Mouse (Mus musculus) embryonic facial prominence, embryonic 10.5 days (tissue): ENCODE data around the gene Pcif1. TPM values are rescaled to one million over a fixed set of nuclear protein-coding genes. Genes with fewer than 3 reads are reported as not detected.
"Not testable (repeated sequence)": the region's sequence is repeated elsewhere in the genome, so short reads cannot be mapped to it uniquely, and the experiment has no call there.

Experiments used
- DNase-seq: peaks from one replicate; pipeline ENCODE4 v3.0.0-alpha.2; 2017; ENCODE audit warnings: low spot score
- H3K27ac ChIP-seq: fragments of 300-500 bp; sonication (generic); replicated peaks from 2 replicates; pipeline ENCODE4 v1.5.1; 2016; ENCODE audit warnings: mild to moderate bottlenecking
- H3K27me3 ChIP-seq: fragments of 300-500 bp; sonication (generic); replicated peaks from 2 replicates; pipeline ENCODE4 v1.6.1; 2016; ENCODE audit warnings: low read depth, mild to moderate bottlenecking; ENCODE audit not compliant: poor library complexity, severe bottlenecking
- H3K36me3 ChIP-seq: fragments of 300-500 bp; sonication (generic); replicated peaks from 2 replicates; pipeline ENCODE4 v1.6.1; 2016; ENCODE audit warnings: mild to moderate bottlenecking, moderate library complexity
- H3K4me1 ChIP-seq: fragments of 300-500 bp; sonication (generic); 2 replicates; pipeline ENCODE4 v1.6.1; 2016
- H3K4me3 ChIP-seq: fragments of 300-500 bp; sonication (generic); 2 replicates; pipeline ENCODE4 v1.5.1; 2016; ENCODE audit warnings: mild to moderate bottlenecking, moderate library complexity
- H3K9me3 ChIP-seq: fragments of 300-500 bp; sonication (generic); 2 replicates; pipeline ENCODE4 v1.6.1; 2016; ENCODE audit warnings: mild to moderate bottlenecking
- WGBS: fragments of 180-500 bp; shearing (Covaris S2); methylation state at CpG from one replicate; pipeline ENCODE4 v1.1.7; 2016; 5-methylcytosine and 5-hydroxymethylcytosine counted together
- polyA plus RNA-seq: library from polyadenylated mRNA; unstranded; fragments of >200 nt; fragmentation: Nextera tagmentation; extraction: Ambion mirVana; gene quantifications from 2 replicates; pipeline ENCODE4 v1.2.1, GENCODE M21; 2016

Gene Pcif1
- polyA plus RNA-seq, 1 experiment from 2014 or later, result 77.2 TPM

GRCm38 (mm10) chr2:164871602-164872303 lies 7.4 kb upstream of the Pcif1 start:
- H3K4me1 ChIP-seq, result peaks cover 16% of the 10 kb centered on the region
- H3K4me3 ChIP-seq, result no peak overlapping the region
- H3K27ac ChIP-seq, result no peak overlapping the region
- H3K9me3 ChIP-seq, result no peaks in the 10 kb centered on the region
- H3K27me3 ChIP-seq, result no peaks in the 10 kb centered on the region
- no peaks in the 10 kb centered on the region for H3K36me3 ChIP-seq
- no peak for DNase-seq
- 52% methylated on average over 6 of the region's 6 CpGs for WGBS

- Histone ChIP-seq H3K4me1 (peaks cover 26% of the 10 kb centered on the region), H3K9me3 (no peaks in the 10 kb centered on the region), H3K27me3 (no peaks in the 10 kb centered on the region), H3K36me3 (peaks cover 9% of the 10 kb centered on the region), H3K27ac (no peak overlapping the region), H3K4me3 (no peak overlapping the region)
- WGBS, result 74% methylated on average over 3 of the region's 3 CpGs
- DNase-seq, result no peak
Observed at GRCm38 (mm10) chr2:164873621-164874020, 5.5 kb upstream of the Pcif1 start.

GRCm38 (mm10) chr2:164874239-164874769 lies 4.8 kb upstream of the Pcif1 start:
- no peak overlapping the region; the same call in 1 of the 2 replicates for H3K4me3 ChIP-seq
- H3K9me3 ChIP-seq, result no peaks in the 10 kb centered on the region
- no peak for DNase-seq
- H3K4me1 ChIP-seq, result peaks cover 28% of the 10 kb centered on the region
- peak overlapping the region; percentile 60 for H3K27ac ChIP-seq
- 36% methylated on average over 1 of the region's 1 CpGs for WGBS
- H3K27me3 ChIP-seq, result no peaks in the 10 kb centered on the region
- peaks cover 9% of the 10 kb centered on the region for H3K36me3 ChIP-seq

- not testable (repeated sequence) for H3K27me3 ChIP-seq, DNase-seq, H3K27ac ChIP-seq, H3K36me3 ChIP-seq, H3K4me3 ChIP-seq, H3K9me3 ChIP-seq
- peaks cover 36% of the 10 kb centered on the region for H3K4me1 ChIP-seq
- WGBS, result 46% methylated on average over 2 of the region's 2 CpGs
Observed at GRCm38 (mm10) chr2:164875648-164876047, 3.5 kb upstream of the Pcif1 start.

- 72% methylated on average over 11 of the region's 11 CpGs for WGBS
- not testable (repeated sequence) for DNase-seq
- H3K4me3 ChIP-seq, result peak overlapping the region; percentile 90
Observed at GRCm38 (mm10) chr2:164877376-164878215, 1.5 kb upstream of the Pcif1 start.

GRCm38 (mm10) chr2:164878509-164879227 lies 436 bp upstream of the Pcif1 start:
- 2% methylated on average over 28 of the region's 28 CpGs for WGBS
- DNase-seq, result peak; percentile 62
- Histone ChIP-seq H3K36me3 (peaks cover 21% of the 10 kb centered on the region), H3K27ac (peak overlapping the region; percentile 100), H3K4me1 (peaks cover 43% of the 10 kb centered on the region), H3K27me3 (no peaks in the 10 kb centered on the region), H3K9me3 (no peaks in the 10 kb centered on the region), H3K4me3 (peak overlapping the region; percentile 90)

More at GRCm38 (mm10) chr2:164877376-164878215, 1.5 kb upstream of the Pcif1 start:
- not testable (repeated sequence) for H3K27ac ChIP-seq, H3K9me3 ChIP-seq, H3K27me3 ChIP-seq
- H3K36me3 ChIP-seq, result peaks cover 10% of the 10 kb centered on the region
- peaks cover 40% of the 10 kb centered on the region for H3K4me1 ChIP-seq

GRCm38 (mm10) chr2:164879568-164880277 lies 619 bp downstream of the Pcif1 start:
- peak; percentile 99 for DNase-seq
- WGBS, result 2% methylated on average over 71 of the region's 72 CpGs

GRCm38 (mm10) chr2:164882619-164883018 lies 3.5 kb downstream of the Pcif1 start:
- WGBS, result 69% methylated on average over 9 of the region's 9 CpGs
- Histone ChIP-seq H3K4me1 (peaks cover 24% of the 10 kb centered on the region), H3K27me3 (no peaks in the 10 kb centered on the region), H3K9me3 (no peaks in the 10 kb centered on the region), H3K27ac (no peak overlapping the region; the same call in 1 of the 2 replicates), H3K4me3 (no peak overlapping the region), H3K36me3 (peaks cover 54% of the 10 kb centered on the region)
- DNase-seq, result no peak

More at GRCm38 (mm10) chr2:164879568-164880277, 619 bp downstream of the Pcif1 start:
- H3K9me3 ChIP-seq, result no peaks in the 10 kb centered on the region
- peaks cover 32% of the 10 kb centered on the region for H3K36me3 ChIP-seq
- no peaks in the 10 kb centered on the region for H3K27me3 ChIP-seq
- H3K4me3 ChIP-seq, result peak overlapping the region; percentile 90
- H3K27ac ChIP-seq, result peak overlapping the region; percentile 100
- peaks cover 33% of the 10 kb centered on the region for H3K4me1 ChIP-seq

- Histone ChIP-seq H3K4me1 (peaks cover 6% of the 10 kb centered on the region), H3K36me3 (peaks cover 83% of the 10 kb centered on the region), H3K27me3 (no peaks in the 10 kb centered on the region), H3K27ac (no peak overlapping the region), H3K4me3 (no peak overlapping the region), H3K9me3 (no peaks in the 10 kb centered on the region)
- DNase-seq, result no peak
- WGBS, result 93% methylated on average over 7 of the region's 7 CpGs
Observed at GRCm38 (mm10) chr2:164885788-164886187, 6.7 kb downstream of the Pcif1 start.

GRCm38 (mm10) chr2:164886617-164887016 lies 7.5 kb downstream of the Pcif1 start:
- H3K36me3 ChIP-seq, result peaks cover 91% of the 10 kb centered on the region
- H3K27me3 ChIP-seq, result no peaks in the 10 kb centered on the region
- H3K9me3 ChIP-seq, result no peaks in the 10 kb centered on the region
- peaks cover 6% of the 10 kb centered on the region; the same call in 1 of the 2 replicates for H3K4me1 ChIP-seq
- DNase-seq, result no peak
- no peak overlapping the region for H3K4me3 ChIP-seq
- 94% methylated on average over 10 of the region's 10 CpGs for WGBS
- H3K27ac ChIP-seq, result no peak overlapping the region

GRCm38 (mm10) chr2:164888996-164889395 lies 9.9 kb downstream of the Pcif1 start:
- H3K4me1 ChIP-seq, result no peaks in the 10 kb centered on the region
- H3K27ac ChIP-seq, result no peak overlapping the region
- H3K36me3 ChIP-seq, result peaks cover 100% of the 10 kb centered on the region
- no peak for DNase-seq
- H3K27me3 ChIP-seq, result no peaks in the 10 kb centered on the region
- no peaks in the 10 kb centered on the region for H3K9me3 ChIP-seq
- WGBS, result 90% methylated on average over 12 of the region's 12 CpGs
- no peak overlapping the region for H3K4me3 ChIP-seq
